Mouse (Mus musculus) forebrain, embryonic 11.5 days (tissue): ENCODE results near the gene Cacnb4. TPM values are rescaled to one million over a fixed set of nuclear protein-coding genes. Genes with fewer than 3 reads are reported as not detected.

Source experiments
- ATAC-seq: fragments of 200-750 bp; cut with Nextera tagmentation; replicated peaks from 2 replicates; pipeline ENCODE4 v1.8.0; 2017; ENCODE audit warnings: moderate TSS enrichment; ENCODE audit not compliant: low FRiP score
- DNase-seq: peaks from one replicate; pipeline ENCODE4 v3.0.0-alpha.2; 2017; ENCODE audit warnings: low spot score
- H3K27ac ChIP-seq: fragments of 300-500 bp; sonication (generic); 2 replicates; pipeline ENCODE4 v1.5.1; 2014; ENCODE audit warnings: low read depth, low read length
- H3K27me3 ChIP-seq: fragments of 300-500 bp; sonication (generic); 2 replicates; pipeline ENCODE4 v1.6.1; 2014; ENCODE audit warnings: mild to moderate bottlenecking, low read length, mixed read lengths; ENCODE audit not compliant: control insufficient read depth, insufficient read depth
- H3K36me3 ChIP-seq: fragments of 300-500 bp; sonication (generic); 2 replicates; pipeline ENCODE4 v1.6.1; 2014; ENCODE audit warnings: mild to moderate bottlenecking, low read length, moderate library complexity, mixed read lengths; ENCODE audit not compliant: control insufficient read depth, insufficient read depth
- H3K4me1 ChIP-seq: fragments of 300-500 bp; sonication (generic); replicated peaks from 2 replicates; pipeline ENCODE4 v1.6.1; 2014; ENCODE audit warnings: low read length, mixed read lengths; ENCODE audit not compliant: control insufficient read depth, insufficient read depth
- H3K4me2 ChIP-seq: fragments of 300-500 bp; sonication (generic); 2 replicates; pipeline ENCODE4 v1.6.1; 2014; ENCODE audit warnings: low read depth, mild to moderate bottlenecking, low read length, moderate library complexity, mixed read lengths; ENCODE audit not compliant: severe bottlenecking
- H3K4me3 ChIP-seq: fragments of 300-500 bp; sonication (generic); 2 replicates; pipeline ENCODE4 v1.5.1; 2014; ENCODE audit warnings: low read depth, low read length
- H3K9ac ChIP-seq: fragments of 300-500 bp; sonication (generic); 2 replicates; pipeline ENCODE4 v1.6.1; 2014; ENCODE audit warnings: low read length
- H3K9me3 ChIP-seq: fragments of 300-500 bp; sonication (generic); 2 replicates; pipeline ENCODE4 v1.6.1; 2016; ENCODE audit warnings: low read length, mixed read lengths; ENCODE audit not compliant: control insufficient read depth
- WGBS: fragments of 180-500 bp; shearing (Covaris S2); extraction: QIAGEN DNeasy Blood & Tissue Kit; methylation state at CpG from one replicate; pipeline ENCODE4 v1.1.7; 2014; 5-methylcytosine and 5-hydroxymethylcytosine counted together
- polyA plus RNA-seq: library from polyadenylated mRNA; unstranded; fragments of >200 nt; fragmentation: Nextera tagmentation; extraction: Ambion mirVana; gene quantifications from 2 replicates; pipeline ENCODE4 v1.2.1, GENCODE M21; 2014

Cacnb4 gene
- polyA plus RNA-seq, 1 experiment from 2014 or later, result 2.6 TPM

- peak overlapping the region; percentile 70 for H3K4me2 ChIP-seq
- H3K27ac ChIP-seq, result no peak overlapping the region
- H3K9me3 ChIP-seq, result no peaks in the 10 kb centered on the region
- WGBS, result 34% methylated on average over 10 of the region's 10 CpGs
- DNase-seq (peak; percentile 53), ATAC-seq (no peak)
- peak overlapping the region; percentile 90 for H3K4me3 ChIP-seq
- H3K4me1 ChIP-seq, result no peaks in the 10 kb centered on the region
- peak overlapping the region; percentile 91 for H3K9ac ChIP-seq
- no peaks in the 10 kb centered on the region for H3K27me3 ChIP-seq
- H3K36me3 ChIP-seq, result no peaks in the 10 kb centered on the region
These were observed 251.2 kb downstream of the Cacnb4 start for GRCm38 (mm10) chr2:52425523-52425795.

DNA sequence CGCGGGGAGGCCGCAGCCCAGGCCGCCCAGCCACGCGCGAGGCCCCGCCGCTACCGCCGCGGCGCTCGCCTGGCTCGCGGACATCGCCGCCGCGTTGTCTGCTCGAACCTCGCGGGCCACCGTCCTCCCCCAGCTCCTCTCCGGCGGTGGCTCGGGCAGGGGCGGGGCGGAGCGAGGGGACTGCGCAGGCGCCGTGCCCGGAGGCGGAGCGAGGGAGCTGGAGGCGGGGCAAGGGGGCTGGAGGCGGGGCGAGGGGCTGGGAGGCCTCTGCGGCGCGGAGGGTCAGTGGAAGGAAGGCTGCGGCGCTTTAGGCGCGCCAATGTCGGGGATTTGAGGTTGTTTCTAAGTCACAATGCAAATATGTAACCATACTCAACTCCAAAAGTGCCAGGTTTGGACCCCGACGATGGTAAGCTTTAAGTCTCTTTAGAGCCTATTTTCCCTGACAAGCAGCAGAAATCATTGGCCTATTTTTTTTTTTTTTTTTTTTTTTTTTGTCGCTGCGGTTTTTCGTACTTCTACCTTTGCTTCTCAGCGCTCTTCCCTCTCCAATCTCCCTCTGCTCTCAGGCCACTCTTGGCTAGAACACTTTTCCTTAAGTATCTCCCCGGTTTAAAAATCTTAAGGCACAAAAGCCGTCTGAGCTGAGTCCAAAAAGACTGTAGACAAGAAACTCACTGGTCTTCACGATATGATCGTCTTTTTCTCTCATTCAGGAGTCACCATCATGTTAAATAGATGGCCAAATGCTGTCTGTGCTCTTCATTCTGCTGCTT lies 251.7 kb downstream of the Cacnb4 start, which contains the start of gene Arl5a:
TSS of gene Arl5a (minus strand) at position 155 of the 776 bp plus-strand sequence.
- under 1% methylated on average over 33 of the region's 57 CpGs for WGBS
- peak within 1 kb of the TSS; percentile 70 for H3K4me2 ChIP-seq
- peak; percentile 99 for DNase-seq
- no peaks in the 10 kb centered on the region for H3K36me3 ChIP-seq
- H3K4me3 ChIP-seq, result peak within 1 kb of the TSS; percentile 90
- ATAC-seq, result peak; percentile 95
- H3K4me1 ChIP-seq, result no peaks in the 10 kb centered on the region
- peak within 1 kb of the TSS; percentile 64; the same call in 1 of the 2 replicates for H3K27ac ChIP-seq
- H3K9ac ChIP-seq, result peak within 1 kb of the TSS; percentile 91
- H3K27me3 ChIP-seq, result no peaks in the 10 kb centered on the region
- H3K9me3 ChIP-seq, result no peaks in the 10 kb centered on the region

DNA sequence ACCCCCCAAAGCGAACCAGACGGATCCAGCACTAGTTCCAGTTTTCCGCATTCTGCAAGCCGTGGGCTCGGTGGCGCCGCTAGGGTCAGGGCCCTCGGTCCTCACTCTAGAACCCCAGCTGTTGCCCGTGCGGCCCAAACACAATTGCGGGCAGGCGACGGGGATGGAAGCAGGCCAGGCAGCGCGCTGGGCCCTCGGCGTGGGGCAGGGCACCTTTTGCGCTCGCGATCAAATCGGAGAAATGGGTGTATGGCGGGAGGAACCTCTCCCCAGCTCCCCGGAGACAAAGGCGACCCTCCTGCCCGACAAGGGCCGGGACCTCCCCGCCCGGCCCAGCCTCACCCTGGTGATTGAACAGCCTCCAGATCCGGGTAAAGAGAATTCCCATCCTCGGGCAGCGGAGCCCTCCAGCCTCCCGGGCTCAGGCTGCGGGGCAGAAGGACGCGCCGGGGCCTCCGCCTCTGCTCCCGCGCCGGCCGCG lies 252.3 kb downstream of the Cacnb4 start:
- Histone ChIP-seq H3K4me3 (peak overlapping the region; percentile 90), H3K27me3 (no peaks in the 10 kb centered on the region), H3K4me1 (no peaks in the 10 kb centered on the region), H3K9me3 (no peaks in the 10 kb centered on the region), H3K27ac (peak overlapping the region; percentile 64; the same call in 1 of the 2 replicates), H3K9ac (peak overlapping the region; percentile 91), H3K36me3 (no peaks in the 10 kb centered on the region), H3K4me2 (peak overlapping the region; percentile 70)
- DNase-seq (peak; percentile 79), ATAC-seq (peak; percentile 86)
- WGBS, result under 1% methylated on average over 38 of the region's 42 CpGs

GRCm38 (mm10) chr2:52423611-52424247 lies 252.9 kb downstream of the Cacnb4 start:
- 3% methylated on average over 16 of the region's 16 CpGs for WGBS
- no peak overlapping the region for H3K27ac ChIP-seq
- ATAC-seq, result no peak
- peak overlapping the region; percentile 70 for H3K4me2 ChIP-seq
- DNase-seq, result no peak
- H3K27me3 ChIP-seq, result no peaks in the 10 kb centered on the region
- H3K9ac ChIP-seq, result peak overlapping the region; percentile 91
- H3K36me3 ChIP-seq, result no peaks in the 10 kb centered on the region
- peak overlapping the region; percentile 90 for H3K4me3 ChIP-seq
- no peaks in the 10 kb centered on the region for H3K4me1 ChIP-seq
- no peaks in the 10 kb centered on the region for H3K9me3 ChIP-seq

- Histone ChIP-seq H3K36me3 (no peaks in the 10 kb centered on the region), H3K4me3 (peak overlapping the region; percentile 90), H3K4me1 (no peaks in the 10 kb centered on the region), H3K9ac (peak overlapping the region; percentile 91; the same call in 1 of the 2 replicates), H3K9me3 (no peaks in the 10 kb centered on the region), H3K27ac (no peak overlapping the region), H3K4me2 (peak overlapping the region; percentile 70), H3K27me3 (no peaks in the 10 kb centered on the region)
- no peak for ATAC-seq
- DNase-seq, result no peak
- WGBS, result 55% methylated on average over 8 of the region's 8 CpGs
These were observed 253.6 kb downstream of the Cacnb4 start for GRCm38 (mm10) chr2:52422871-52423610.

- Histone ChIP-seq H3K36me3 (no peaks in the 10 kb centered on the region; the same call in 1 of the 2 replicates), H3K9me3 (peaks cover 2% of the 10 kb centered on the region; the same call in 1 of the 2 replicates), H3K4me3 (no peak overlapping the region), H3K27ac (no peak overlapping the region), H3K4me1 (no peaks in the 10 kb centered on the region), H3K4me2 (no peak overlapping the region), H3K9ac (no peak overlapping the region), H3K27me3 (no peaks in the 10 kb centered on the region)
- DNase-seq, result no peak
- ATAC-seq, result no peak
- WGBS, result 68% methylated on average over 6 of the region's 6 CpGs
These were observed 255.4 kb downstream of the Cacnb4 start for GRCm38 (mm10) chr2:52421197-52421596.

DNA sequence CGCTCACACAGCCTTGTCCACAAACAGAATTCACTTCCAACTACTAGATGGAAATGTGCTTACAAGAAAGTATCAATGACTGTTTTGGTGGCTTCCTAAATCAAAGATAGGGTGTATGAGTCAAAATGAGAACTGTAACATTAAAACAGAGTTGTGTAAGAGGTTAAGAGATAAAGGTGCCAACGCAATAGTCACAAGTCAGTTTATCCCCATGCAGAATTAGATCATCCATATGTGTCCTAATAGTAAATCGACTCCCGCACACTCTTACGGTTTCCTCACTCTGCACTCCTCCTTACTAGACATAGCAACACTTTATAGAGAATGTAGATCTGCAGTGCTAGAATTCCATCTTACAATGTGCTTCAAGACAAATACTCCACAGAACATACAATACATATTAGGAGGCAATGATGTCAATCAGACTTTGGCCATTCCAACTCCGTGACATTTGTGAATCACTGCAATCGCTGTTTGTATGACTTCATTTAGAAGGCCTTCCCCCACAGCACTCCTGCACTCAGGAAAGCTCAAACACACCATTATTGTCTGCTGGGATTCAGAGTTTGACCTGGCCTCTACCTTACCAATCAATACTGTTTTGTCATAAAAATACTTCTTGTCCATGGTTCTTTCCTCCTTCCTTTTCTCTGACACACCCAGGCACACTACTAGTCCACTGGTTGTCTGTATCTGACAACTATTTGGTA lies 256.5 kb downstream of the Cacnb4 start:
- ATAC-seq (no peak), DNase-seq (no peak)
- Histone ChIP-seq H3K9me3 (peaks cover 2% of the 10 kb centered on the region; the same call in 1 of the 2 replicates), H3K9ac (no peak overlapping the region), H3K4me1 (no peaks in the 10 kb centered on the region), H3K4me2 (no peak overlapping the region), H3K36me3 (peaks cover 5% of the 10 kb centered on the region; the same call in 1 of the 2 replicates), H3K4me3 (no peak overlapping the region), H3K27me3 (no peaks in the 10 kb centered on the region), H3K27ac (no peak overlapping the region)
- WGBS, result 94% methylated on average over 7 of the region's 7 CpGs

- no peak overlapping the region for H3K4me2 ChIP-seq
- no peak overlapping the region for H3K9ac ChIP-seq
- no peak for DNase-seq
- H3K36me3 ChIP-seq, result peaks cover 5% of the 10 kb centered on the region; the same call in 1 of the 2 replicates
- no peaks in the 10 kb centered on the region for H3K27me3 ChIP-seq
- no peaks in the 10 kb centered on the region for H3K4me1 ChIP-seq
- no peak overlapping the region for H3K27ac ChIP-seq
- peaks cover 2% of the 10 kb centered on the region; the same call in 1 of the 2 replicates for H3K9me3 ChIP-seq
- no peak overlapping the region for H3K4me3 ChIP-seq
- ATAC-seq, result no peak
- WGBS, result 93% methylated on average over 6 of the region's 6 CpGs
These were observed 257.3 kb downstream of the Cacnb4 start for GRCm38 (mm10) chr2:52419295-52419694.
